Mouse (Mus musculus): ENCODE data around the gene Flnc.
"Not testable (repeated sequence)": the region's sequence is repeated elsewhere in the genome, so short reads cannot be mapped to it uniquely, and the experiment has no call there.

Gene Flnc

DNA sequence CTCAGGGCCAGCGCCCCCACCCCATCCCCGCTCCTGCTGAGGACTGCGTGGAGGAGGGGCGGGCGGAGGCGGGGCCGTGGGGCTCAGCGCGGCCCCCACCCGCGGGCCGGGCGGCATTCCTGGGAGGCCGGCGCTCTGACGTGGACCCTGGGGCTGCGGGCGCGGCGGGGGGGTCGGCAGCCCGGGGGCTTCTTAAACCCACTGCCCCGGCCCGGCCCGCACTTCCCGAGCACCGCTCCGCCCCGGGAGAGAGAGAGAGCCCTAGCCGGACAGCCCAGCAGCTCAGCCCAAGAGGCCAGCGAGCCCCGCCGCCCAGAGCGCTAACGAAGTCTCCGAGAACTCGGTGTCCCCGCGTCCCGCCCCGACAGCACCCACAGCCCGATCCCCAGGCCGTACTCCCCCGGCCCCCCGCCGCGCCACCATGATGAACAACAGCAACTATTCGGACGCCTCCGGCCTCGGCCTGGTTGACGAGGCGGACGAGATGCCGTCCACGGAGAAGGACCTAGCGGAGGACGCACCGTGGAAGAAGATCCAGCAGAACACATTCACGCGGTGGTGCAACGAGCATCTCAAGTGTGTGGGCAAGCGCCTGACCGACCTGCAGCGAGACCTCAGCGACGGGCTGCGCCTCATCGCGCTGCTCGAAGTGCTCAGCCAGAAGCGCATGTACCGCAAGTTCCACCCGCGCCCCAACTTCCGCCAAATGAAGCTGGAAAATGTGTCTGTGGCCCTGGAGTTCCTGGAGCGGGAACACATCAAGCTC, at the start of gene Flnc:
TSS of gene Flnc (plus strand) at position 219 of the 766 bp plus-strand sequence.
- no peak for DNase-seq (ENCODE audit: low read depth in 1 of 2, low spot score in 2 of 2)

DNA sequence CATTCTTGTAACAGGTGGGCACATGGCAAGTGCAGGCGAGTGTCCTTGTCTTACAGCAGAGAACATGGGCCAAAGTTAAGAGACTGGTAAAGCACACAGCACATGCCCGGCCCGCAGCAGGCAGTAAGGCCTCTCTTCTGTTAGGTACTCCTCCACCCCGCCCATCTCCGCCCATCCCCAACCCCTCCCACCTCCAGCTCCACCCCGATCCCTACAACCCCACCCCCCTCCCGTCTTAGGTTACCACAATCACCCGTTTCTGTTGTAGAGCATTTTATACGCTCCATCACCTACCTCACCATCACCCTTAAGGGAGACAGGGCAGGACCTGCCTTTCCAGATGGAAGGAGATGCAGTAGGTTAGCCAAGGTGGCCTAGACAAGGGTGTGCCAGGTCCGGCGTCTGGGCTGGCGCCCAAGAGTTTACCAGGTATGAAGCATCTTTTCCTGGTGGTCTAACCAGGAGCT, 45.0 kb upstream of the Flnc start, which contains the start of gene Opn1sw:
TSS of gene Opn1sw (minus strand) at position 417 of the 467 bp plus-strand sequence.
- DNase-seq (ENCODE audit: low read depth in 1 of 2, low spot score in 2 of 2): no peak

DNA sequence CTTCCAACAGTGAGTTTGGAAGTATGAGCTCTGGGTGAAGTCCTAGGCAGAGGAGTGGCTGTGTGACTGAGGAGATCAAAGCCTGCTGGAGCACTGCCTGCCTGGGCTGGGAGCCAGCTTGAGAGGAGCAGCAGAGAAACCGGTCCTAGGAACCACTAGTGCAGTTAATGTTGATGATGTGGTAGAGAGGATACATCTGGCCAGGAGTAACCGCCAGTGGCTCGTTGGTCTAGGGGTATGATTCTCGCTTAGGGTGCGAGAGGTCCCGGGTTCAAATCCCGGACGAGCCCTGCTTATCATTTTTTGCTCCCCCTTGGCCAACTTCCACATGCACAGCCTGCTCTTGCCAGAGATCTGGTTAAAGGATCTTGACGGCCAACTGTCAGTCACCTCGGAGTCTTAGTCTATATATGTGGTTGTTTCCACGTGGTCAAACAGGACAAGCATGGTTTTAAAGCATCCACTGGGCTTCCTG, 44.4 kb upstream of the Flnc start:
- no peak for DNase-seq (ENCODE audit: low read depth in 1 of 2, low spot score in 2 of 2)

DNA sequence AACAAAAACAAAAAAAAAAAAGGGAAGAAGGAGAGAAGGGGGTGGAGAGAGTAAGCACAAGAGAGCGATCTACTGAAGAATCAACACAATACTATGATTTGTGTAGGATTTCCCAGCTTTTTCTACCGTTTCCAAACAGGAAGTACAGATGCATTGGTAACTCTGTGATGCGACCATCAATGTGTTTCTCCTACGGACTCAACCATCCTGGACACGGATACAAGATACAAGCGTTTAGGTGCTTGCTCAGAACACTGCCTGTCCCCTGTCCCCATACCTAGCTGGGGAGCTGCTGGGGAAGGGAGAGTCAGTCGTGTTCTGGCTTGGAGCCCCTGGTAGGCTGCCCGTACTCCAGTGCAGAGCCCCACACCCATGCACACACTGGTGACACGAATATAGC, 43.6 kb upstream of the Flnc start:
- no peak for DNase-seq (ENCODE audit: low read depth in 1 of 2, low spot score in 2 of 2)

DNA sequence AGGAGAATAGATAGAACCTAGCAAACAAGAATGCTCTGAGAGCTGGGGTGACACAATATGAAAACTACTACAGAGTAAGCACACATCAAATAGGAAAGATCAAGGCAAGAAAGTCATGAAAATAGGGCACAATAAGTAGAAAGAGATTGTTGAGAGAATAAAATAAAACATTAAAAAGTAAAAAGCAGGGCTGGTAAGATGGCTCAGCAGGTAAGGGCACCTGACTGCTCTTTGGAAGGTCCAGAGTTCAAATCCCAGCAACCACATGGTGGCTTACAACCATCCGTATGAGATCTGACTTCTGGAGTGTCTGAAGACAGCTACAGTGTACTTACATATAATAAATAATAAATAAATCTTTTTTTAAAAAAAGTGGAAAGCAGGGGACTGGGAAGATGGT, 42.6 kb upstream of the Flnc start:
- not testable (repeated sequence) for DNase-seq (ENCODE audit: low read depth in 1 of 2, low spot score in 2 of 2)

DNA sequence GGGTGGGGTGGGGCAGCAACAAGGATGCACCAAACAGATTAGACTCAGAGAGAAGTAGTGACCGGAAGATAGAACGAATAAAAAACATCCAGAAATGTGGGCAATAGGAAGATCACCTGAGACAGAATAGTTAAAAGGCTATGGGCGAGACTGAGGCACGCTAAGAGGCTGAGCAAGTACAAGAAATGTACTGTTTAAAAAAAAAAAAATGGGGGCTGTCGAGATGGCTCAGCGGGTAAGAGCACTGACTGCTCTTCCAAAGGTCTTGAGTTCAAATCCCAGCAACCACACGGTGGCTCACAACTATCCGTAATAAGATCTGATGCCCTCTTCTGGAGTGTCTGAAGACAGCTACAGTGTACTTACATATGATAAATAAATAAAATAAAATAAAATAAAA, 41.8 kb upstream of the Flnc start:
- not testable (repeated sequence) for DNase-seq (ENCODE audit: low read depth in 1 of 2, low spot score in 2 of 2)

DNA sequence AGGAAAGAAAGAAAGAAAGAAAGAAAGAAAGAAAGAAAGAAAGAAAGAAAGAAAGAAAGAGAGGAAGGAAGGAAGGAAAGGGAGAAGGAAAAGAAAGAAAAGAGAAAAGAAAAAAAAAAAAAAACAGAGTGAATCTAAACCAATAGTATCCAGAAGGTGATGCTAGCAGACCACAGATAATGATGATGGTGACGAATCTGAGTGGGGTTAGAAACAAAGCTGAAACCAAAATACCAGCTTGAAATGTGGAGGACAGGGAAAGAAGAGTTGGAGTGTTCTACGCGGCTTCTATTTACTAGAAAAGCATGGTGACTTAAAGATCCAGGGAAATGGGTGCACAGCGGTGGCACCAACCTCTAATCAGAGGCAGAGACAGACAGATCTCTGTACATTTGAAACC, 41.3 kb upstream of the Flnc start:
- DNase-seq (ENCODE audit: low read depth in 1 of 2, low spot score in 2 of 2): no peak

DNA sequence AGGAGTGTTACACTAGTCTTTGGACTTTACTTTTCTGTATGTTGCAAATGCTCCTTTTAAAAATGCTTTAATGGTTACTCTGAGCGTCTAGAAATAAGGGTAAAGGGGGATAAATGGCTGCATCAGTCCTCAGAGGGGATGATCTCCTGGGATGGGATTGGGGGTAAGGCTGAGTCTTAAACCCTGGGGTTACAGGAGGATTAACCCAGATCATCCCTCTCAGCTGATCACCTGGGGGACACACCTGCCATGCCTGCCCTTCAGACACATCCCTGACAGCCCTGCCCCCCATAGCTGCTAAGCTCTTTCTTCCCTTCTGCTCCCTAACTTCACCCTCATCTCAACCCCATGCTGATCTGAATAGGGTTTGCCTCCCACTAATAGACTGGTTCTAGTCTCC, 38.8 kb upstream of the Flnc start:
- no peak for DNase-seq (ENCODE audit: low read depth in 1 of 2, low spot score in 2 of 2)

DNA sequence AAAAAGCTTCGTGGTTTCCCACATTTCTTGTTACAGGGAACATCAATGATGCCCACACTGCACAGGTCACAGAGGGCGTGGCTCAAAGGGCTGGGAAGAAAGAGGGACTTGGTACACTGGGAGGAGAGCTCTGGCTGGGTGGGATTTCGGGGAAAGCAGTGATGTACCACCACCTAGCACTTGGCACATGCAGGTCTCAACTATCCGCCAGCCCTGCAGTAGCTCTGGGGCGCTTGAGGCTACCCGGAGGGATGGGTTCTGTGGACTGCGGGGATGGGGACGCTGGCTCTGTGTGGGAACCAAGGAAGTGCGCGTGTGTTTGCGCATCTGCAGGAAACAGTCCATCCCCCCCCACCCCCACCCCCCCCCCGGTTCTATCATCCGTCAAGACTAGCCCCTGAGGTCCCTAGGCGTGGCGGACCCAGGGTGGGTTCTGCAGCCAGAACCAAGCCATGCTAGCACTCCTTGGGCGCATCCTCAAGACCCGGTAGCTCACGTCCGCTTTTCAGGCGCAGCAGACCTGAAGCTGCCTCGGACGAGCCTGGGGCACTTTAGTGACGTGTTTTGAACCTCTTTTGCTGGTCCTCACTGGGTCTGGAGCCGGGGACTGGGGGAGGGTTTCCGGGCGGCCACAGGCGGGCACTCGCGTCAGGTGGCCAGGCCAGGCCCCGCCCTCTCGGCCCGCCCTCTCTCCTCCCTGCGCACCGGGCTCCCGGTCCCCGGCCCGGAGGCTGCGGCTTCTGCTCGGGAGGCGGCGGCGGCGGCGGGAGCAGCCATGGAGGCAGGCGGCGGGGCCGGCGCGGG, 36.9 kb upstream of the Flnc start, which contains the start of gene Ccdc136:
TSS of gene Ccdc136 (plus strand) at position 400 of the 804 bp plus-strand sequence.
- no peak for DNase-seq (ENCODE audit: low read depth in 1 of 2, low spot score in 2 of 2)

DNA sequence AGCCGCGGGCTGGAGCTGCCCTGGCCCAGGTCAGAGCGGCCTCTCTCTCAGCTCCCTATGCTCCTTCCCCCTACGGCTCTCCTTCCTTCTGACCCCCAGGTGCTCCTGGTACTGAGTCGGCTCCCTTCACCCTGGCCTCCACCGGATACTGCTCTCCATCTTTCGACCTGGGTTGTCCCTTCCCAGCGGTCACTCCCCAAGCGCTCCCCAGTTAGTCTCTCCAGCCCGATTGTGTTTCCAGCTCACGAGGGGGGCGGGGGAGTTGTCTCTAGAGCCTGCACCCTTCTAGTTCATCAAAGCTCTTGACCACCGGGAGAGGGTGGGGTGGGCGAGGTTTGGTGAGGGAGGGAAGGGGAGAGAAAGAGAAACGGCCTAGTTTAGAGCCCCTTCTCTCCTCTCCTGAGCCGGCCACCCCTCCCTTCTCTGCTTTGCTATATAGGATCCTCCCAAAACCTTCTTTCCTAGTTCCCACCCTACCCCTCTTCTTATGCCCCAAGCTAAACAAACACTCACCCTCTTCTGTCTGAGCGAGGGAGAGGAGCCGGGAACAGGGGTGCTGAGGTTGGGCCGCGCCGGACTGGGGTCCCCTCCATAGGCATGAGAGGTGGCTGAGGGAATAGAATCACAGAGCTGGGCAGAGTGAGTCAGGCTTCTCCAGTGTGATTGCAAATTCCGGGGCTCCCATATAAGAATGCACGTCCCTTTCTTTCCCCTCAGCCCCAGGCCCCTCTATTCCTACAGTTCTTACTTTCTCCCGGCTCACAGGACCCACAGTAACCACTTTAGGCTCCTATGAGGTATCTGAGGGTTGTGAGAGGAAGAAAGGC, 36.1 kb upstream of the Flnc start:
- no peak for DNase-seq (ENCODE audit: low read depth in 1 of 2, low spot score in 2 of 2)

DNA sequence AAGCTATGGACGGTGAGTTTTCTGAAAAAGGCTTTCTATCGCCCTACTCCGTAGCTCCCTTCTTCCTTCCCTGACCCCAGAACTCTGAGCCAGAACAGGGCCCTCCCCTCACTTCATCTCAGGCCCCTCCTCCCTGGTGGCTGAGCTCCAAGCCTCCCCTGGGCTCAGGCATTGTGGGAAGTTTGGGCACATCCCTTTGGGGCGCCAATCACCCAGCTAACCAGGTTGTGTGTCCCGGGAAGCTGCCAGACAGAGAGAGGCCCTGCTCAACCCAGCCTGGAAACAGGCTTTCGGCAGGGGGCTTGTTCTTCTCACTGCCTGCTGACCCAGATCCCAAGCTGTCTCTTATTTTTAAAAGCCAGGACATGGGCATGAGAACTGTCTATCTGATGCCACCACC, 35.5 kb upstream of the Flnc start:
- DNase-seq (ENCODE audit: low read depth in 1 of 2, low spot score in 2 of 2): no peak

DNA sequence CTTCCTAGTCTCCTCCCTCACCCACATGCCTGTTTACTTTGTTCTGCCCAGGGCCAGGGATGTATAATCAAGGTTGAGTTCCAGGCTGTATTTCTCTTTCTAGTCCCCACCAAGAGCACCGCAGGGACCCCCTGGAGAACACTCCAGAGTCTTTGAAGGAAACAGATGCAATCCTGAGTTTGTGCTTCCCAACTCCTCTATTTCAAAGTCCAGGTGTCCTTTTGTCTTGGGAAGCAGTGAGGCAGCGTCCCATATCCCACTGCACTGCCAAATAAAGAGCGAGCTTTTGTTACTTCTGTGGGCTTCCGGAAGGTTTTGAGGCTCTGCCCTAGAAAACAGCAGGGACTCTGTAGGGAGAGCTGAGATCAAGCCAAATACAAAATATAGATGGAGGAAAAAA, 33.2 kb upstream of the Flnc start:
- DNase-seq (ENCODE audit: low read depth in 1 of 2, low spot score in 2 of 2): no peak

DNA sequence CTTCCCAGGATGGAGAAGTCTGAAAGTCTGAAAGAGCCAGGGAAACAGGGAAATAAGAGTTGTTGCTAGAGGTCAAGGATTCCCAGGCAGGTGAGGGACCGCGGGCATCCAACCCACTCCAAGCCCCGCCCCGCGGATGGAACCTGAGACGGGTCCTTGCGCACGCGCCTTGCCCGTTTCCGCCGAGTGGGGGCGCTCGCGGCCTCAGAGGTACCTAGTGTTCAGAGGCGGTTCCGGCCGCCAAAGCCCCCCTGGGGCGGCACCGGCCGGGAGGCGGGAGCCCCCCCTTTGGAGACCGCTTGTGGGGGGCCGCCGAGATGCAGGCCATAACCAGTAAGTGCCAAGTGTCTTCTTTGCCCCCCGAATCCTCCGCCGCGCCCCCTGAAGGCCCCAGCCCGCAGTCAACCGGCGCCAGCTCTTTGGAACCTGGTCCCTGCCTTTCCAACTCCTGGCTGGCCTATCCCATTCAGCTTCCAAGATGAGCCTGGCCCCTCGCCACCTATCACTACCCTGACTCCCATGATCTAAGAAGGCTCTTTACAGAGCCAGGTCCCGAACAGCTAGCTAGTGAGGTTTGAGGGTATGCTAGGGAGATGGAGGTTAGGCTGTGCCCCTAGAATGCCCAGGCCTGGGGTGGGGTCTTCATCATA, 30.2 kb upstream of the Flnc start:
- no peak for DNase-seq (ENCODE audit: low read depth in 1 of 2, low spot score in 2 of 2)

DNA sequence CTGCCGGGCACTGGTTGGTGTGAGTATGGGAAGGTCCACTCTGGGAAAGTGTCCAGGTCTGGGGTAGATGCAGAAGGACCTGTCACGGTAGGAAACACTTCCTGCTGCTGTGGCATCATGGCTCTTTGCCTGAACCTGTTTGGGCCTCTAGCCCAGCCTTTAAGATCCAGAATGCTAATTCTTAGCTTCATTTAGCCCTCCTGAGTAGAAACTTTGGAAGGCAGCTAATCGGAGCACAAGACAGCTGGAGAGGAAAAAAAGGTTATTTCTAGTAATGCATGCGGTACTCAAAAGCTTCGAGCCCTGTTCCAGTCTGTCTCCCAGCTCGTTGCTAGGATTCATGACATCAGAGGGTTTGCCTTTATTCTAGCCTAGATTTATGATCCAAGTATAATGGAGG, 26.6 kb upstream of the Flnc start:
- DNase-seq (ENCODE audit: low read depth in 1 of 2, low spot score in 2 of 2): no peak

DNA sequence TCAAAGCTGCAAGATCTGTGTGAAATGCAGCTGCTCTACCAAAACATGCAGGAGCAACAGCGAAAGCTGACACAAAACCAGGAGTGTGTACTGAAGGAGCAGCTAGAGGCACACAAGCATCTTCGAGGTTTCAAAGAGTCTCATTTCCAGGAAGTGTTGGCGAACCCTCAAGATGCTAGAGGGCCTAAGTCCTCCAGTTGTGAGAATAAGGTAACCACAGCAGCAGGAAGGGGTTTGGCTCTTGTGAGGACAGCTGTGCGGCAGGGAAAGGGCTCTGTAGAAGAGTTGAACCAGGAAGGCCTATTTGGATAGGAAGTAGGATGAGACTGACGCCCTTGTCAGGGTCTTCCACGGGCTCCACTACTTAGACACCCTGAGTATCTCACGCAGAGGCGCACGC, 17.6 kb upstream of the Flnc start:
- DNase-seq (ENCODE audit: low read depth in 1 of 2, low spot score in 2 of 2): no peak

DNA sequence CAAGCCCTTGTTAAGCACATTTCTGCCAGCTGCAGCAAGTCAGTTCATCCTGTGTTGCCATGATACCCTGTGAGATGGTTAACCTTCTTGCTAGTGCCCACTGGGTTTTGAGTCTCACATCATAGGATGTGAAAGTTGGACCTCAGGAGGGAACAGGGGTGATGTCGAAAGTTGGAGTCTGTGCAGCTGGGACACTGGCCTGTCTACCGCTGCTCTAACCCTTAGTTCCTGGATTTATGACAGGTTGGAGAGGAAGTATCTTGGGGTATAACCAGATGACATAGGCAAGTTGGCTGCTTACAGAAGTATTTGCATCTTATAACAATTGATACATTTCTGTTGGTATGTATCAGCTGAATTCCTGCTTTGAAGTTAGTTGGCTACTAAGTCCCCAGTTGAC, 12.5 kb upstream of the Flnc start:
- no peak for DNase-seq (ENCODE audit: low read depth in 1 of 2, low spot score in 2 of 2)

DNA sequence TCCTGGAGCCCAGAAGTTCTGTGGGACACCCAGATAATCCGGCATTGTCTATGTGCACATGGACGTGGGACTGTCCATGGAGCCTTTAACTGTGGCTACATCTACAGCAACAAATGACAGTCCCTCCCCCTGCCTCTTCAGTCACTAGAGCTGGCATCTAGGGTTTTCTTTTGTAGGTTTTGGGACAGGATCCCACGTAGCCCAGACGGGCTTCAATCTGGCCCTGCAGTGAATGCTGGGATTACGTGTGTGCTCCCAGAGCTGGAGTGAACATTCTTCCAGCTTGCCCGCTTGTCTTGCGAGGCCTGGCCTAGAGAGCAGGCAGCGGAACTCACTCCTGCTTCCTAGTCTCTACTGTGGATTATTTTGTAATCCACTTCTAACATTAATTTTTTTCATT, 7.9 kb upstream of the Flnc start:
- no peak for DNase-seq (ENCODE audit: low read depth in 1 of 2, low spot score in 2 of 2)

DNA sequence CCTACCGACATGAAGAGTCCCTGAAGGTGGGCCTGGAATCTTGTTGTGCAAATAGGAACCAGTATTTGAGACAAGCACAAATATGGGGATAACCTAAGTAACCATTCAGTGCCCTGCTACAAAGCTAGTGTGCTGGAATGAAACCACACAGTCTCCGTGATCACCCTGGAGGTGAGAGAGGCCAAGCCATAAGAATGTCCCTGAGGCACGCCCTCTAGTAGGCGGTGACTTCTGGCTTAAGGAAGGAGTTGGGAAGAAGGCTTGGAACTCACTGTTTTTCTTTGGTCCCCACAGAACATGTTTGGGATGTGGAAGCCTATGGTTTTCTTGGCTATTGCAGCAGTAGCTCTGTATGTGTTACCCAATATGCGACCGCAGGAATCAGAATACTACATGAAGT, 6.7 kb upstream of the Flnc start:
- DNase-seq (ENCODE audit: low read depth in 1 of 2, low spot score in 2 of 2): no peak

DNA sequence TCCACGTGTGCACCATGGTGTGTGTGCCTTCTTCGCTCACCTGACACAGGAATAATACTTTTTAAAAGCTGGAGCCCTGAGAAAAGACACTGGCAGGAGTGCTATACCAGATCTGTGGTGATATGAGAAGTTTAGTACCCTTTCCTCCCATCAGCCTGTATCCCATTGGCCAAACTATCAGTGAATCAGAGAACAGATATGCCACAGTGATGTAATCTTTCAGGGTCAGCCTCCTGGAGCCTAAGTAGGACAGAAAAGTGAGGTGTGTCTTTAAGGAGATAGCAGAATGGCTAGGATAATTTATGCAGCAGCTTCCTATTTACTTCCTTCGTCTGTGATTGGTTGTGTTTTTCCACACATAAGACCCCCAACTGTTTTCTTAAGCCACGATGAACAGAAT, 4.9 kb upstream of the Flnc start:
- DNase-seq (ENCODE audit: low read depth in 1 of 2, low spot score in 2 of 2): no peak

DNA sequence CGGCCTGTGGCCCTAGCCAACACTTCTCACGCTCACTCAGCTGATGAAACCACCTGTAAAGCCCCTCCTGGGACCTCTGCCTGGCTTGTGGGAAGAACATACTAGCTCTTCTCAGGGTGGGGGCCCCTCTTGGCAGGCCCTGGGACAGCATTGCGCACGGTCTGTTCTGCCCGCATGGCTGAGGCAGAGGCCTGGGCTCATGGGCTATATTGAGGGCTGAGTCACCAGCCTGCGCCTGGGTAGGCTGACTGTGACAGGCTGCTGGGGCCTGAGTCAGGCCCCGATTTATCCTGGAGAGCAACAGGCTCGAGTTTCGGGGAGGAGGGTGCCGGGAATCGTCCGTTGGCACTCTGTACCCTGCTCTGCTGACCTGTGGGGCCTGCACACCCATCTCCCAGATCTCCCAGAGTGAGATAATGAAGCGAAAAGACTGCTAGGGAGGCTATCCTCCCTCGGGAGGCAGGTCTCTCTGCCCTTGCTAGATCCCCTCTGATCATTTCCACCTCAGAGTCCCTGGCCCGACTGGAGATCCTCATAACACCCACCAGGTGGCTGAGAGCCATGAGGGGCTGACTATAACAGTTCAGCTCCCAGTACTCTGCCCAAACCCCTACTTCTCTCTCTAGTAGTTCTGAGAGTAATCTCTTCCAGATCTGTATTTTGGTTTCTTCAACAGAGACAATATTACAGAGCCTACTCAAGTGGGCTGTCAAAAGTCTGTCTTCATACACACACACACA, 2.2 kb upstream of the Flnc start:
- DNase-seq (ENCODE audit: low read depth in 1 of 2, low spot score in 2 of 2): no peak
